Mouse (Mus musculus): ENCODE data around the gene Snx29.

GRCm38 (mm10) chr16:11313512-11313911, 9.2 kb upstream of the Snx29 start, which contains the start of gene Tnfrsf17:
- TF ChIP-seq CTCF (conservative IDR thresholded peaks at IDR 0.05 in 1 of 2, IDR thresholded peaks at IDR 0.05 in 1 of 2; ENCODE audit: low read depth in 2 of 2, low read length in 2 of 2) (0 out of 4 replicates have a peak, but pooled peaks of 1 of the 2 experiments have one; percentile 19), CHD1 (IDR thresholded peaks at IDR 0.05; ENCODE audit: low read depth, low read length) (no peak), MAX (IDR thresholded peaks at IDR 0.05; ENCODE audit: low read length) (no peak), TCF12 (IDR thresholded peaks at IDR 0.05; ENCODE audit: low read depth, low read length) (no peak), MEF2A (IDR thresholded peaks at IDR 0.05; ENCODE audit: borderline replicate concordance, low read depth, low read length) (0 out of 2 replicates have a peak, but pooled peaks have one; percentile 4), MAFK (IDR thresholded peaks at IDR 0.05; ENCODE audit: insufficient replicate concordance, low read length) (no peak), MAZ (IDR thresholded peaks at IDR 0.05; ENCODE audit: low read depth, low read length) (no peak), POLR2A (IDR thresholded peaks at IDR 0.05; ENCODE audit: low read depth, low read length) (no peak), ZNF384 (IDR thresholded peaks at IDR 0.05; ENCODE audit: low read depth, low read length) (no peak), KAT2A (IDR thresholded peaks at IDR 0.05; ENCODE audit: insufficient replicate concordance, low read length) (no peak), EP300 (IDR thresholded peaks at IDR 0.05; ENCODE audit: low read length) (no peak), MYC (IDR thresholded peaks at IDR 0.05; ENCODE audit: low read depth, low read length) (no peak), CHD2 (IDR thresholded peaks at IDR 0.05; ENCODE audit: low read length) (no peak)

Measured in CH12.LX (cell line).